Mouse (Mus musculus): ENCODE data around the gene Olfr555.
"Not testable (repeated sequence)": the region's sequence is repeated elsewhere in the genome, so short reads cannot be mapped to it uniquely, and the experiment has no call there.

Olfr555 gene

DNA sequence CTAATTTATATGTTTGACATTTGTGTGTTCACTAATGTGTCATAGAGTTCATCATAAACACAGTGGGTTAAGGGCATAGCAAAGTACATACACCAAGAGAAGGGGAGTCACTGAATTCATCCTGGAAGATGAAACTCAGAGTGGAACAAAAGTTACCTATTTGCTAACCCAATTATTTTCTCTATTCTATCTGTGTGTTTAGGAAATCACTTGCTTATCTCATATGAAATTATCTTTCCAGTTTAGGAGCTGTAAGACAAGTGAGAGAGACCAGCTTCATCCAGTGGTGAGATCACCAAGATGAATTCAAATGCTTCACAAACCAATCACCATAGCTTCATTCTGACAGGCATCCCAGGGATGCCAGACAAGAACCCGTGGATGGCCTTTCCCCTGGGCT lies at the start of gene Olfr555:
TSS of gene Olfr555 (plus strand) at position 301 of the 400 bp plus-strand sequence.
- DNase-seq (ENCODE audit: low read depth, low spot score) = no peak

DNA sequence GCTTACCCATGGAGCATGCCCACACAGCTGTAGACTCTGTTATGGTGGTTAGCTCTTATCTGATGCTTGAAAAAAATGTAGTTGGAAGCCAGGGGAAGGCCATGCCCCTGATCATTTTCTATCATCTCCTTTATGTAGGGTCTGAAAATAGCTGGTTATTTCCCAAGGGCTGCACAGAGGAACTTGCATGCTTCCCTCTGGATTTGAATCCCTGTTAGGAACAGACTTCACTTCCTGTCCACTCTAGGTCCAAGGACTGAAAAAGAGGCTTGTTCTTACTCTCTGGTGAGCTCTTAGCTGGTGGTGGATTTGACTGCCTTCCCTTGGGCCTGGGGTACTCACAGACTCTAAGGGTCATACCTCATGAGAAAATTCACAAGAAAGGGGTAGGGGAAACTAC lies 40.5 kb upstream of the Olfr555 start, which contains the start of gene Olfr553:
TSS of gene Olfr553 (minus strand) at position 101 of the 400 bp plus-strand sequence.
- no peak for DNase-seq (ENCODE audit: low read depth, low spot score)

DNA sequence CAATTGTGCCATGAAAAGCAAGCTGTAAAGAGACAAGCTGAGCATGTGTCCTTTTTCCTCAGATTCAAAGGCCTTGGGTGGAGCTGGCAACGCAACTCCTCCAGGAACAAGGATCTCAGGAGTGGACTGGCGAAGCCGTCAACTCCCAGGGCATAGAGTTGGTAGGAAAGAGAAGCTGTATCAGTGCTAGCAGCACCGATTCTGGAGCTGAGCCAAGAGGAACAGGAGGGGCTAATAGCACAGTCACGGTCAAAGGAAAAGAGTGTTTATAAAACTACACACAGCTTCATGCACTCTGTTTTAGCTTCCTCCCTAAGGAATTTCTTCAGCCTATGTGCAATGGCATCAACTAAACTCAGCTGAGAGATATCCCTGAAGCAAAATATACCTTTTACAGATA lies 39.0 kb upstream of the Olfr555 start:
- DNase-seq (ENCODE audit: low read depth, low spot score) = no peak

DNA sequence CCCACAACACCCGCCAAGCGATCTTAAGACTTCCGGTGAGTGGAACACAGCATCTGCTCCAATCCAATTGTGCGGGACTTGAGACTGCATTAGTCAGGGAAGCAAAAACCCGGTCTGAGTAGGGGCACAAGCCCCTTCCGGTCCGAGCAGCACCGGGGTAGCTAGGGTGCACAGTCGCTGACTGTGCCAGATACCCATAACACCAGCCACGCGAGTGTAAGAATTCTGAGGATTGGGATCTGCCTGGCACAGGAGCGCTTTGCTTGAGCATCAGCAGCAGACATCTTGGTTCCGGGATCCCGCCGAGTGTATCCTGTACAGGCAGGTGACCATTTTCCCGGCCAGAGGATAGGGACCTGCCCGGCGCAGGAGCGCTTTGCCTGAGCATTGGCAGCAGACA lies 38.3 kb upstream of the Olfr555 start:
- not testable (repeated sequence) for DNase-seq (ENCODE audit: low read depth, low spot score)

GRCm38 (mm10) chr7:102636665-102637064 lies 22.0 kb upstream of the Olfr555 start:
- no peak for DNase-seq (ENCODE audit: low read depth, low spot score)

GRCm38 (mm10) chr7:102638132-102638531 lies 20.5 kb upstream of the Olfr555 start, which contains the start of gene Olfr554:
Gene Olfr554, plus strand, starts transcription at chr7:102638432.
- no peak for DNase-seq (ENCODE audit: low read depth, low spot score)

DNA sequence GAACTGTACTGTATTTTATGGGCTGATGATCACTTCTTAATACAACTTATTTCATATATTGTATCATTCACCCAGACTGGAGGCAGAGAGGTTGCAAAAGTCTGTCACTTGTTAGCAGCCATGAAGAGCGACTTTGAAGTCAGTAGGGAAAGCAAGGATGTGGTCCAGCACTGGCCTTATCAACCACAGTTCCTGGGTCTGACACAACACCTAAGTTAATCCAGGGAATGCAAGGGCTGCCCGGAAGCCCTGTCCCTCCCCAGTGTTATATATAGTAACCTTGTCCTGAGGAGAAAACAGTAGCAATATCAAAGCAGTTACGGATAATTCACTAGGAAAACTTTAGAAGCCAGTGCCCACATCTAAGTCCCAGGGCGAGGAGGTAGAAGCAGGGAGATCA lies 13.7 kb upstream of the Olfr555 start:
- not testable (repeated sequence) for DNase-seq (ENCODE audit: low read depth, low spot score)

- no peak for DNase-seq (ENCODE audit: low read depth, low spot score)
These were observed 6.0 kb downstream of the Olfr555 start, which contains the start of gene Olfr556 for GRCm38 (mm10) chr7:102664599-102664998. Gene Olfr556, plus strand, starts transcription at chr7:102664899.

DNA sequence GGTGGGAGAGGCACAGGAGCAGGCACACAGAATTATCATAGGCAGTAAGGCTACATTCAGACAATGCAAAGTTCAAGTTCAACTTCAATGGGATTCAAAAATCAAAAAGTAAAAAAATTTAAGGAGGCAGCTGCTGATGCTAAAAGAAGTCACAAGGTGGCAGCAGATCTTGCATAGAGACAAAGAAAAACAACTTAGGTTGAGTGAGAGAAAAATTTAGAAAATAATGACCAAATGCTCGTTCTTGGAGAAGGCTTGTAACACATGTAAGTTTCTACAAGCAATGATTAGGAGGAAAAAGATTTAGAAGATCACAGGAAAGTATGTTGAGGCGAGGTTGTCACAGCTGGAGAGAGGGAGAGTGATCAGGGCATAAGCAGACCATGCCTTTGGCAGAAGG lies 6.8 kb downstream of the Olfr555 start:
- DNase-seq (ENCODE audit: low read depth, low spot score) = no peak

DNA sequence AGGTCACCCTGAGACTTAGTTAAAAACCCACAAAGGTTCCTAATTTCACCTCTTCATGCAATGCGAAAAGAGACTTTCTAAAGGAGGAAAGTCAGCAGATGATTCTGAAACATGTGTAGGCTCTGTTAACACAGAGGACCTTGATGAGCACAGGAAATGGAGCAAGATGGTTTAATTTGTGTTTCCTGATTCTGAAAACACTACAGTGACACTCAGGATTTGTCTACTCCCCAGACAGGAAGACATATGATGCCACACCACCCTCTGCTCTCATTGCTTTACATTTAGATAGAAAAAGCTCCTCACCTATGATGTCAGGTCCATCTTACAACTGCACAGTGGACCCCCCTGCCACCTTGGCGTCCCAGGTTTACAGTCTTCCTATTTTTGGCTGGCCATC lies 17.6 kb downstream of the Olfr555 start:
- DNase-seq (ENCODE audit: low read depth, low spot score) = no peak

- no peak for DNase-seq (ENCODE audit: low read depth, low spot score)
These were observed 23.3 kb downstream of the Olfr555 start for GRCm38 (mm10) chr7:102681916-102682315.

GRCm38 (mm10) chr7:102686944-102687501 lies 28.4 kb downstream of the Olfr555 start, which contains the start of gene Trim68:
Gene Trim68, minus strand, starts transcription at chr7:102687327.
- DNase-seq (ENCODE audit: low read depth, low spot score) = peak; percentile 16

GRCm38 (mm10) chr7:102695358-102696125 lies 36.9 kb downstream of the Olfr555 start, which contains the start of gene Olfr557:
Gene Olfr557, plus strand, starts transcription at chr7:102695910.
- DNase-seq (ENCODE audit: low read depth, low spot score) = peak; percentile 22

DNA sequence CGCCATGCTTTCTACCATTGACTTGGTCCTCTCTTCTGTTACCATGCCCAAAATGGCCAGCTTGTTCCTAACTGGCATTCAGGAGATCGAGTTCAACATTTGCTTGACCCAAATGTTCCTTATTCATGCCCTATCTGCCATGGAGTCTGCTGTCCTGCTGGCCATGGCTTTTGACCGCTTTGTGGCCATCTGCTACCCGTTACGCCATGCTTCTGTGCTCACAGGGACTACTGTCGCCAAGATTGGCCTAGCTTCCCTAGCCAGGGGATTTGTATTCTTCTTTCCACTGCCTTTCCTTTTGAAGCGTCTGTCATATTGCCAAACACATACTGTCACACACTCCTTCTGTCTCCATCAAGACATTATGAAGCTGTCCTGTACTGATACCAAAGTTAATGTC lies 39.8 kb downstream of the Olfr555 start:
- no peak for DNase-seq (ENCODE audit: low read depth, low spot score)

- DNase-seq (ENCODE audit: low read depth, low spot score) = no peak
These were observed 43.3 kb downstream of the Olfr555 start, which contains the start of gene Olfr558 for GRCm38 (mm10) chr7:102701915-102702314. Gene Olfr558, plus strand, starts transcription at chr7:102702215.
